Mouse (Mus musculus) gastrocnemius, postnatal 36 days (tissue): Measurements from ENCODE around the gene Hnrnpul1. TPM values are rescaled to one million over a fixed set of nuclear protein-coding genes. Genes with fewer than 3 reads are reported as not detected.
A peak's percentile ranks its signal among the peaks of the same experiment; 100 is the strongest.

Experiments
- DNase-seq, 2 experiments: peaks; one replicate each; pipeline ENCODE4 v3.0.0; 2022
- intact Hi-C: fragments of 180-260 bp; cut with DNase I; formaldehyde crosslinking; loops from one replicate; pipeline ENCODE4 v1.15.1; 2025
- total RNA-seq, 2 experiments: library from RNA; stranded (reverse); gene quantifications; 2 replicates each; pipeline ENCODE4 v1.2.3; 2021

The Hnrnpul1 gene
- total RNA-seq, 2 experiments from 2014 or later, result 60.4 to 62.0 TPM

GRCm38 (mm10) chr7:25700732-25701131 is 53.8 kb downstream of the Hnrnpul1 start:
- intact Hi-C loops, result no loop called here
- DNase-seq, result no peak

- no peak for DNase-seq
- intact Hi-C loops, result no loop called here
Measured at GRCm38 (mm10) chr7:25699851-25700250, 54.7 kb downstream of the Hnrnpul1 start.

DNA sequence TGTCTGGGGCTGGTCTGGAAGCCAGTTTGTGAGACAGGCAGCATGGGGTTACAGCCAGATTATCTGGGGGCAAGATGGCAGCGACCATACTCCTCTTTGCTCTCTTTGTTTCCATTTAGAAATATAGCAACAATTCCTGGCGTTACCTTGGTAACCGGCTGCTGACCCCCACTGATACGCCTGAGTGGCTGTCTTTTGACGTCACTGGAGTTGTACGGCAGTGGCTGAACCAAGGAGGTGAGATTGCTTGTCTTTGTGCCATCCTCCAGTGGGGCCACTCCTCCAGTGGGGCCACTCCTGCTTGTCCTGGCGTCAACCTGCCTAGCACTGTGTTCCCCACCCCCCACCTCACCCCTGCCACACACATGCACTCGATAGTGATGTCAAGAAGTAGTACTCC is 60.5 kb downstream of the Hnrnpul1 start:
- intact Hi-C loops, result no loop called here
- DNase-seq, result peak in 1 of 2 experiments; percentile 2

- intact Hi-C loops, result no loop called here
- no peak for DNase-seq
Measured at GRCm38 (mm10) chr7:25690051-25690450, 64.5 kb downstream of the Hnrnpul1 start.

GRCm38 (mm10) chr7:25689603-25690021 is 64.9 kb downstream of the Hnrnpul1 start:
- DNase-seq, result no peak
- intact Hi-C loops, result no loop called here

DNA sequence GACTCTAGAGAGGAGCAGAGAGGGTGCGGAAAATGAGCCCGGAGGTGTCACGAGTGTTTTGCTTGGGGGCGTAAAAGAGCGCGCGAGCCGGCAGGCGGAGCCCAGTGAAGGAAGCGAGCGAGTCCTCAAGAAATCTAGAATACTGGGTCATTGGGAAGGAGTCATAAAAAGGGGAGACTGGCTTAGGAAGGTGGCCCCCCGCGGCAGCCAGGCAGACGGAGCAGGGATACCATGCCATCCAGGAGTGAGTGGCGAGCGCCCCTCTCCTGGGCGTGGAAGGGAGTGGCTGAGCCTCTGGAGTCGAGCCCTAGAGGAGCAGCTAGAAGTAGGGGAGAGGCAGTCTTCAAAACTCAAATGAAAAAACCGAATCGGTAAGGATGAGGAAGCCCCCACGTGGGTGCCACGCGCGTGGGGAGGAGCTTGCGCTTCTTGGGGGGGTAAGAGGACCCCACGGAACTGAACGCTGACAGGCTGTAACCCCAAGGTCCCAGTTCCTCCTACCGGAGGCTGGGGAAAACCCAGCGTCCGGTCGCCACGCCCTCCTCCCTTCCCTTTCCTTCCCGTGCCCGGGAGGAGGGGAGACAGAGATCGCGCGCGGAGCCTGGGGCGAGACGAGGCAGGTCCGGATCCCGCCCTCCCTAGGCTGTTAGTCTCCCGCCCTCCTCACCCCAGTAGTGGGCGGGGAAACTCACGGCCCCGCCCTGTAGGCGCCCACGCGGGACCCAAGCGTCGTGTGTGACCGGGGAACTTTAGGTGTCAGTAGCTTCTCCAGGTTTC is 65.6 kb downstream of the Hnrnpul1 start:
- DNase-seq, result peak; percentile 54 to 68
- intact Hi-C loops, result no loop called here

GRCm38 (mm10) chr7:25687811-25688401 is 66.7 kb downstream of the Hnrnpul1 start:
- intact Hi-C loops, result no loop called here
- DNase-seq, result peak in 1 of 2 experiments; percentile 51

- peak; percentile 68 to 72 for DNase-seq
- intact Hi-C loops, result no loop called here
Measured at GRCm38 (mm10) chr7:25686680-25687531, 67.7 kb downstream of the Hnrnpul1 start, which contains the start of gene Tgfb1. Tgfb1 (plus strand) TSS chr7:25687002.

DNA sequence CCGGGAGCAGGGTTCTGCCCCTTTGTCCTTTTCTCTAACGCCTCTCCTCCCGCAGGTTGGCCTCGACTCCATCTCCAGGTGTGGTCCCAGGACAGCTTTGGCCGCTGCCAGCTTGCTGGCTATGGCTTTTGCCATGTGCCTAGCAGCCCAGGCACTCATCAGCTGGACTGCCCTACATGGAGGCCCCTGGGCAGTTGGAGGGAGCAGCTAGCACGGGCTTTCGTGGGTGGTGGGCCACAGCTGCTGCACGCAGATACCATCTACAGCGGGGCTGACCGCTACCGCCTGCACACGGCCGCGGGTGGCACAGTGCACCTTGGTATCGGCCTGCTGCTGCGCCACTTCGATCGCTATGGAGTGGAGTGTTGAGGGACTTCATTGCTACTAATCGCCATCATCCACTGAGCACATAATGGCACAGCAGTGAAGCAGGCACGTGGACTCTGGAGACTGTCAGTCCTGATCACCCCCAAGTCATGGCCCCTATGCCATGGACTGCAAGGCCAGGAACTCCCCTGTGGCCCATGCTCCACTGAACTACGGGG is 68.6 kb downstream of the Hnrnpul1 start:
- no peak for DNase-seq
- intact Hi-C loops, result no loop called here

DNA sequence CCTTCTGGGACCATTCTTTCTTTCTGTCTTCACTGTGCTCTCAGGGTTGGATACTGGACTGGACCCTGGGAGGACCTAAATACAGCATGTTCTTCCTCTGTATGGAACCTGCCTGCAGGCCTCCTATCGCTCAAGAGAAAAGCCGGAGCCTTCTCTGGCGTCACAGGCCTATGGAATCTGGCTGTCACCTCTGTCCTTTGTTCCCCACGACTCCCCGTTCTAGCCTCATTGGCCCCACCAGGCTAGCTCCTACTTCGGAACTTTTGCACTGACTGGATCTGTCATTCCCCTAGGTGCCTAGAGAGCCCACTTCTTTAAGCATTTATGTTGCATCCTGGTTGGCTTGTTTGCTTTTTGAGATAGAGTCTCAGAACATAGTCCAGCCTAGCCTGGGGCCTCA is 69.9 kb downstream of the Hnrnpul1 start:
- intact Hi-C loops, result no loop called here
- DNase-seq, result no peak

DNA sequence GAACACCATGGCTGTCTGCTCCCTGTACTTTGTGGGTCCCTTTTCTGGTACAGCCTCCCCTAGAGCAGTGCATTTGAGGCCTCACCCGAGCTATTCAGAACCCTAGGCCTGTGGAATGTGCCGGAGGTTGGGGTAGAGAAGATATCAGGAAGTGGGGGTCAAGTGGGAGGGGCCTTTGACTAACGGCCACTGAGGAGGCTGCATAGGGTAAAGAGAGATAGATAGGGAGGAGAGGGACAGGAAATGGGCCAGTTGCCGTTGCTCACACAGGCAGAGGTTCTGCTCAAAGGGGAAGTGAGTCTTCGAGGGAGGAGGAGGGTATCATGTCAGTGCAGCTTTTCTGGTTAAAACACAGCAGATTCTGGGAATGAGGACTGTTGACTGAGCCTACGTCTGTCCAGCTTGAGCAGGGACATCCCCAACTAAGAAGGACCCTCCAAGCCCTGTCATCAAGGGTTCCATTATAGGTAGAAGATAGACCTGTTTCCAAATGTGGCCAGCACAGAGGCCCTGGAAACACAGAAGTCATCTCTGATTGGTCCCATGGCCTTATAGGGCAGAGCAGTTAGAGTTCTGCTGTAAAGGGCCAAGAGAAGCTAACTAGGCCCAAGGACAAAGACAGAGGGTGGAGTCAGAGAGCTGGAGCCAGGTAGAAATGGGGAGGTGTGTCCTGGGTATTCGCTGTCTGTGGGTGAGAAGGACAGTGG is 70.9 kb downstream of the Hnrnpul1 start:
- DNase-seq, result no peak
- intact Hi-C loops, result no loop called here

DNA sequence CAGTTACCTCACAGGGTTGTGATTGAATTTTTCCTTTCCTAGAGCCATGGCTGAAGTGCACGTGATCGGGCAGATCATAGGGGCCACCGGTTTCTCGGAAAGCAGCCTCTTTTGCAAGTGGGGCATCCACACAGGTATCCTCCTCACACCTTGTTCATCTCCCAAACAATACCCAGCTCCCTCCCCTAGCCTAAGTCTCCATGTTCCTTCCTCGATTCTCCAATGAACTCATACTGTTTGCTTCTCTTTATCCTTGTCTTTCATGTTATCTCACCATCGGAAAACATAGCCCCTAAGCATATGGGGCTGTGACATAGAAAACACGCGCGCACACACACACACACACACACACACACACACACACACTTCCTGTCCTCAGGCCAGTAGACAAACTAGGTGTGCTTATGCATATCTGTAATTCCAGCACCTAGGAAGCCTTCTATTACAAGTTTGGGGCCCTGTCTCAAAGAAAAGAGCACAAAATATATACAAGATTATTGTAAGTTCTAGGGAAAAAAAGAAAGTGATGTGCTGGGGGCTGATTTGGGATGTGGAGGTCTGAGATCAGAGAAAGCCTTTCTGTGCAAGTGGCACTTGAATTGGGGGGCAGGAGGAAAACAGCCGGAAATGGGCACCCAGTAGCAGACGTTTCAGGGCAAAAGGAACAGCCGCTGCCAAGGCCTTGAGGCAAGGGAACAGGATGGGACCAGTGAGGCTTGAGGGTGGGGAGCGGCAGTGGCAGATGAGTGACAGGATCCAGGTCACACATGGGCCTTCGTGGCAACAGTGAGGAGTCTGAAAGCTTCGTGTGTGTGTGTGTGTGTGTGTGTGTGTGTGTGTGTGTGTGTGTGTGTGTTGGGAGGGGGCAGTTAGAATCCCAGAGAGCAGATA is 73.0 kb downstream of the Hnrnpul1 start:
- intact Hi-C loops, result no loop called here
- DNase-seq, result no peak

DNA sequence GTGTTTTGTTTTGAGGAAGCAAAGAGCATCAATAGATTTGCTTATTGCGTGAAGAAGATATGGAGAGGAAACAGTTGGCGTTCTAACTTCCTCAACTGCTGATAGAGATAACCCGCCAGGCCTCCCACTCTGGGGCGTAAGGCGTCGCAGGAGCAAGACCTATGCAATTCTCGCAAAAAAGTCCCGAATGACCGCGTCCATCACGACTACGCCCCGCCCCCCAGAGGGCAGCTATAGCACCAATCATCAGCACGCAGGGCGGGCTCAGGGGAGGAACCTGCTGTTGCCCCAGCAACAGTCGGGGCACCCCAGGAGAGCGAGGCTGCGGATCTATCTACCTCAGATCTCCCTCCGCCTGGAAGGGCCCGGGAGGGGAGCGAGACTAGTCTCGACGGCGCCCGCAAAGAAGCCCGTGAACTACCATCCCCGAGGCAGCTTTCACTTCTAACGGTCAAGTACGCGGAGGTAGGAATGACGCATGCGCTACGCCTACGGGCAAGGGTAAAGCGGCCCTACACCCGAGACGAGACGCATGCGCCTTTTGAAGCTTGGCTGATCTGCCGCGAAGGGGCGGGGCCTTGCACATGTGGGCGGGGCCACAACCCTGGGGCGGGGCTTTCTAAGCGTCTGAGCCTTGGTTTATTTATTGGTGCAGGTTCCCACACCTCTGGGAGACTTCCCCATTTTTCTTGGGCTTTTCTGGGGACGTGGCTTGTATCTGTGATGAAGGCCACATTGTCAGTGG is 73.9 kb downstream of the Hnrnpul1 start, which contains the start of gene B9d2:
B9d2 (plus strand) TSS at position 267 of the 745 bp plus-strand sequence.
- intact Hi-C loops, result no loop called here
- peak; percentile 93 to 99 for DNase-seq

DNA sequence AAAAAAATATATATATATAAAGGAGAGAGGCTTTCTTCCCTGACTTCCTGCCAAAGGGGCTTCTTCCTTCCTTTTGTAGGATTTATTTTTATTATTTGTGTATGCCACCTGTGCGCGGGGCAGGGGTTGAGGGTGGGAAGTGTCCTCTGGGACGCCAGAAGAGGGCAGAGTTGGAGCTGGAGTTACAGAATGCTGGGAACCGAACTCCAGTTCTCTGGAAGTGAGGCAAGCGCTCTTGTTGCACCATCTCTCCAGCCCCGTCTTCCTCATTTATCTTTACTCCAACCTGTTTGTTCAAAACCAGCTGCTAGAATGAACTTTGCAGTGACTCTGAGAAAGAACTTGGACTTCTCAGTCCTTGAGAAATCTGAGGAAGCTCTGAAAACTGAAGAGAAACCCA is 74.6 kb downstream of the Hnrnpul1 start:
- no peak for DNase-seq
- intact Hi-C loops, result no loop called here

DNA sequence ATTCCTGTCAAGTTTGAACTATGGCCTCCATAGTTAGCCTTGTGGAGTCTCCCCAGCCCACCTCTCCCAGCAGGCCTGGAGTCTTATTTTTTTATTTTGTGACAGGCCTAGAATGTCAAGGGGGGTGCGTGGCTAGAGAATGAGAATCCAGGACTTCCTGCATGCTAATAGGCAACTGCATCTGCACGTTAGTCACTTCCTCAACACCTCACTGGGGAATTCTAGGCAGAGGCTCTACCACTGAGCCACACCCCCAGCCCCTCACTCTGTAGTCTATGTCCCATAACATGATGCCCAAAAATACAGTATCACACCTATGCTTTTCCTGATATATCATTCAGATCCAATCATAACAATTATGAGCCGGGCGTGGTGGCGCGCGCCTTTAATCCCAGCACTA is 77.5 kb downstream of the Hnrnpul1 start:
- no peak for DNase-seq
- intact Hi-C loops, result no loop called here

- peak; percentile 62 to 69 for DNase-seq
Measured at GRCm38 (mm10) chr7:25676085-25676781, 78.3 kb downstream of the Hnrnpul1 start.

GRCm38 (mm10) chr7:25675405-25675804 is 79.2 kb downstream of the Hnrnpul1 start:
- DNase-seq, result no peak
- intact Hi-C loops, result no loop called here

More at GRCm38 (mm10) chr7:25676085-25676781, 78.3 kb downstream of the Hnrnpul1 start:
- intact Hi-C loops, result no loop called here
